Mouse (Mus musculus) neural tube, embryonic 11.5 days (tissue): Measurements from ENCODE around the gene Ccin. TPM values are rescaled to one million over a fixed set of nuclear protein-coding genes. Genes with fewer than 3 reads are reported as not detected.

ENCODE experiments used
- ATAC-seq: fragments of 200-750 bp; cut with Nextera tagmentation; 2 replicates; pipeline ENCODE4 v1.8.0; 2017; ENCODE audit warnings: moderate number of reproducible peaks, mild to moderate bottlenecking, moderate TSS enrichment, moderate library complexity; ENCODE audit not compliant: insufficient read depth, low FRiP score, low TSS enrichment
- DNase-seq: peaks from one replicate; pipeline ENCODE4 v3.0.0-alpha.2; 2015; ENCODE audit warnings: low spot score
- H3K27ac ChIP-seq: fragments of 300-500 bp; sonication (generic); 2 replicates; pipeline ENCODE4 v1.5.1; 2014; ENCODE audit warnings: low read depth, mild to moderate bottlenecking, low read length
- H3K27me3 ChIP-seq: fragments of 300-500 bp; sonication (generic); 2 replicates; pipeline ENCODE4 v1.6.1; 2014; ENCODE audit warnings: mild to moderate bottlenecking, low read length, mixed read lengths; ENCODE audit not compliant: control insufficient read depth, insufficient read depth
- H3K36me3 ChIP-seq: fragments of 300-500 bp; sonication (generic); 2 replicates; pipeline ENCODE4 v1.6.1; 2014; ENCODE audit warnings: mild to moderate bottlenecking, low read length, moderate library complexity, mixed read lengths; ENCODE audit not compliant: control insufficient read depth, insufficient read depth
- H3K4me1 ChIP-seq: fragments of 300-500 bp; sonication (generic); 2 replicates; pipeline ENCODE4 v1.6.1; 2014; ENCODE audit warnings: low read length, mixed read lengths; ENCODE audit not compliant: control insufficient read depth, insufficient read depth
- H3K4me2 ChIP-seq: fragments of 300-500 bp; sonication (generic); 2 replicates; pipeline ENCODE4 v1.6.1; 2014; ENCODE audit warnings: low read depth, mild to moderate bottlenecking, moderate library complexity
- H3K4me3 ChIP-seq: fragments of 300-500 bp; sonication (generic); 2 replicates; pipeline ENCODE4 v1.5.1; 2014; ENCODE audit warnings: low read depth, low read length
- H3K9ac ChIP-seq: fragments of 300-500 bp; sonication (generic); 2 replicates; pipeline ENCODE4 v1.6.1; 2014; ENCODE audit warnings: mild to moderate bottlenecking, low read length
- H3K9me3 ChIP-seq: fragments of 300-500 bp; sonication (generic); 2 replicates; pipeline ENCODE4 v1.6.1; 2016; ENCODE audit warnings: low read length; ENCODE audit not compliant: control insufficient read depth
- WGBS: fragments of 180-500 bp; shearing (Covaris S2); extraction: QIAGEN DNeasy Blood & Tissue Kit; methylation state at CpG from one replicate; pipeline ENCODE4 v1.1.7; 2014; 5-methylcytosine and 5-hydroxymethylcytosine counted together
- polyA plus RNA-seq: library from polyadenylated mRNA; unstranded; fragments of >200 nt; fragmentation: Nextera tagmentation; extraction: Ambion mirVana; gene quantifications from 2 replicates; pipeline ENCODE4 v1.2.1, GENCODE M21; 2014

Gene Ccin
- polyA plus RNA-seq = not detected in 2 replicates

GRCm38 (mm10) chr4:43983181-43983580, at the start of gene Ccin:
TSS of gene Ccin (plus strand) at chr4:43983483.
- 0 out of 2 replicates have a peak within 1 kb of the TSS, but pooled peaks have one; percentile 17 for H3K4me3 ChIP-seq
- DNase-seq = no peak
- no peaks in the 10 kb centered on the region for H3K27me3 ChIP-seq
- H3K36me3 ChIP-seq = no peaks in the 10 kb centered on the region
- 81% methylated on average over 11 of the region's 11 CpGs for WGBS
- no peak for ATAC-seq
- no peak within 1 kb of the TSS for H3K27ac ChIP-seq
- peaks cover 3% of the 10 kb centered on the region; the same call in 1 of the 2 replicates for H3K4me1 ChIP-seq
- H3K9ac ChIP-seq = peak within 1 kb of the TSS; percentile 58
- H3K4me2 ChIP-seq = peak within 1 kb of the TSS; percentile 52
- no peaks in the 10 kb centered on the region for H3K9me3 ChIP-seq

GRCm38 (mm10) chr4:43936186-43936585, 47.1 kb upstream of the Ccin start:
- Histone ChIP-seq H3K36me3 (peaks cover 4% of the 10 kb centered on the region), H3K9me3 (no peaks in the 10 kb centered on the region), H3K4me2 (no peak overlapping the region), H3K4me1 (no peaks in the 10 kb centered on the region), H3K27me3 (no peaks in the 10 kb centered on the region), H3K9ac (no peak overlapping the region), H3K4me3 (no peak overlapping the region), H3K27ac (no peak overlapping the region)
- ATAC-seq (no peak), DNase-seq (no peak)
- WGBS = 87% methylated on average over 4 of the region's 4 CpGs

GRCm38 (mm10) chr4:43936749-43937674, 46.3 kb upstream of the Ccin start:
- H3K36me3 ChIP-seq = peaks cover 6% of the 10 kb centered on the region
- WGBS = 82% methylated on average over 14 of the region's 14 CpGs
- no peaks in the 10 kb centered on the region for H3K27me3 ChIP-seq

GRCm38 (mm10) chr4:43941315-43941714, 42.0 kb upstream of the Ccin start:
- no peak overlapping the region for H3K27ac ChIP-seq
- H3K27me3 ChIP-seq = no peaks in the 10 kb centered on the region
- no peaks in the 10 kb centered on the region for H3K9me3 ChIP-seq
- H3K4me3 ChIP-seq = no peak overlapping the region
- DNase-seq = no peak
- no peaks in the 10 kb centered on the region for H3K4me1 ChIP-seq
- no peak overlapping the region for H3K4me2 ChIP-seq
- H3K36me3 ChIP-seq = peaks cover 9% of the 10 kb centered on the region
- no peak for ATAC-seq
- no peak overlapping the region for H3K9ac ChIP-seq
- WGBS = 92% methylated on average over 5 of the region's 5 CpGs

More at GRCm38 (mm10) chr4:43936749-43937674, 46.3 kb upstream of the Ccin start:
- no peak overlapping the region for H3K27ac ChIP-seq
- H3K9me3 ChIP-seq = no peaks in the 10 kb centered on the region
- ATAC-seq (no peak), DNase-seq (no peak)
- H3K4me3 ChIP-seq = no peak overlapping the region
- no peak overlapping the region for H3K9ac ChIP-seq
- H3K4me1 ChIP-seq = no peaks in the 10 kb centered on the region
- no peak overlapping the region for H3K4me2 ChIP-seq

GRCm38 (mm10) chr4:43942421-43942820, 40.9 kb upstream of the Ccin start:
- no peak for DNase-seq
- H3K4me1 ChIP-seq = no peaks in the 10 kb centered on the region
- no peaks in the 10 kb centered on the region for H3K9me3 ChIP-seq
- no peak for ATAC-seq
- no peak overlapping the region for H3K4me2 ChIP-seq
- peaks cover 9% of the 10 kb centered on the region for H3K36me3 ChIP-seq
- no peak overlapping the region for H3K4me3 ChIP-seq
- H3K9ac ChIP-seq = no peak overlapping the region
- no peaks in the 10 kb centered on the region for H3K27me3 ChIP-seq
- no peak overlapping the region for H3K27ac ChIP-seq
- WGBS = 86% methylated on average over 8 of the region's 8 CpGs

GRCm38 (mm10) chr4:43947571-43947970, 35.7 kb upstream of the Ccin start:
- Histone ChIP-seq H3K9me3 (no peaks in the 10 kb centered on the region), H3K9ac (no peak overlapping the region), H3K4me1 (no peaks in the 10 kb centered on the region), H3K4me2 (no peak overlapping the region), H3K27ac (no peak overlapping the region), H3K36me3 (peaks cover 4% of the 10 kb centered on the region), H3K27me3 (no peaks in the 10 kb centered on the region), H3K4me3 (no peak overlapping the region)
- 95% methylated on average over 2 of the region's 2 CpGs for WGBS
- ATAC-seq = no peak
- DNase-seq = no peak

- WGBS = under 1% methylated on average over 45 of the region's 45 CpGs
- peak within 1 kb of the TSS; percentile 77 for H3K4me3 ChIP-seq
- H3K9ac ChIP-seq = peak within 1 kb of the TSS; percentile 85
- DNase-seq (peak; percentile 93), ATAC-seq (peak; percentile 83)
- no peaks in the 10 kb centered on the region for H3K9me3 ChIP-seq
- no peaks in the 10 kb centered on the region for H3K27me3 ChIP-seq
- H3K4me2 ChIP-seq = peak within 1 kb of the TSS; percentile 92
- peaks cover 15% of the 10 kb centered on the region for H3K4me1 ChIP-seq
- H3K27ac ChIP-seq = peak within 1 kb of the TSS; percentile 70
- H3K36me3 ChIP-seq = no peaks in the 10 kb centered on the region
Observed at GRCm38 (mm10) chr4:43957292-43957845, 25.9 kb upstream of the Ccin start, which contains the start of gene Glipr2. TSS of gene Glipr2 (plus strand) at chr4:43957401.

GRCm38 (mm10) chr4:43957846-43958461, 25.3 kb upstream of the Ccin start:
- H3K4me3 ChIP-seq = peak overlapping the region; percentile 77
- H3K27ac ChIP-seq = peak overlapping the region; percentile 70
- no peaks in the 10 kb centered on the region for H3K9me3 ChIP-seq
- ATAC-seq = peak; percentile 87
- DNase-seq = peak; percentile 89
- H3K36me3 ChIP-seq = no peaks in the 10 kb centered on the region
- WGBS = 0% methylated on average over 26 of the region's 26 CpGs
- H3K27me3 ChIP-seq = no peaks in the 10 kb centered on the region
- peak overlapping the region; percentile 92 for H3K4me2 ChIP-seq
- H3K9ac ChIP-seq = peak overlapping the region; percentile 85
- H3K4me1 ChIP-seq = peaks cover 15% of the 10 kb centered on the region
